Mouse (Mus musculus) liver, postnatal 0 days (tissue): ENCODE data around the gene Ybx3.

ENCODE experiments used
- CTCF ChIP-seq: sonication (generic); IDR thresholded peaks from 2 replicates; pipeline ENCODE4 v1.5.1; 2016; ENCODE audit warnings: antibody characterized with exemption, low read depth
- EP300 ChIP-seq: IDR thresholded peaks from 2 replicates; pipeline ENCODE4 v1.6.1; 2016; ENCODE audit warnings: antibody characterized with exemption, low read depth, mild to moderate bottlenecking

GRCm38 (mm10) chr6:131359543-131359942 is 28.7 kb downstream of the Ybx3 start:
- TF ChIP-seq CTCF = no peak
- TF ChIP-seq EP300 = 0 out of 2 replicates have a peak, but pooled peaks have one; percentile 22
